Mouse (Mus musculus): ENCODE data around the gene Map3k14. TPM values are rescaled to one million over a fixed set of nuclear protein-coding genes. Genes with fewer than 3 reads are reported as not detected.

Map3k14 gene
- polyA plus RNA-seq, 1 experiment from 2014 or later, result 5.6 TPM

- Histone ChIP-seq H3K36me3 (ENCODE audit: control insufficient read depth, insufficient read depth, low read length) (no peaks in the 10 kb centered on the region), H3K27me3 (ENCODE audit: control insufficient read depth, insufficient read depth, low read length) (peaks cover 31% of the 10 kb centered on the region; the same call in 1 of the 2 replicates), H3K4me1 (ENCODE audit: control insufficient read depth, insufficient read depth, low read length) (0 out of 2 replicates have a peak, but pooled peaks cover 5% of the 10 kb centered on the region), H3K9me3 (ENCODE audit: control insufficient read depth, low read depth, low read length) (no peaks in the 10 kb centered on the region), H3K4me3 (ENCODE audit: low read depth, low read length) (no peak overlapping the region), H3K9ac (replicated peaks; ENCODE audit: low read depth, low read length) (no peak overlapping the region), H3K4me2 (replicated peaks; ENCODE audit: low read depth, low read length) (no peak overlapping the region), H3K27ac (ENCODE audit: low read length) (no peak overlapping the region)
- ATAC-seq (ENCODE audit: insufficient number of reproducible peaks, insufficient read depth, low FRiP score, low read depth), result no peak
- WGBS, result 75% methylated on average over 7 of the region's 7 CpGs
Measured at GRCm38 (mm10) chr11:103173041-103173770, 94.1 kb downstream of the Map3k14 start.

GRCm38 (mm10) chr11:103172392-103173040 lies 94.8 kb downstream of the Map3k14 start:
- no peak overlapping the region for H3K4me3 ChIP-seq (ENCODE audit: low read depth, low read length)
- H3K36me3 ChIP-seq (ENCODE audit: control insufficient read depth, insufficient read depth, low read length), result no peaks in the 10 kb centered on the region
- no peak overlapping the region for H3K27ac ChIP-seq (ENCODE audit: low read length)
- H3K9ac ChIP-seq (replicated peaks; ENCODE audit: low read depth, low read length), result no peak overlapping the region
- peaks cover 31% of the 10 kb centered on the region; the same call in 1 of the 2 replicates for H3K27me3 ChIP-seq (ENCODE audit: control insufficient read depth, insufficient read depth, low read length)
- ATAC-seq (ENCODE audit: insufficient number of reproducible peaks, insufficient read depth, low FRiP score, low read depth), result no peak
- H3K4me1 ChIP-seq (ENCODE audit: control insufficient read depth, insufficient read depth, low read length), result 0 out of 2 replicates have a peak, but pooled peaks cover 5% of the 10 kb centered on the region
- WGBS, result 75% methylated on average over 6 of the region's 6 CpGs
- H3K4me2 ChIP-seq (replicated peaks; ENCODE audit: low read depth, low read length), result no peak overlapping the region
- no peaks in the 10 kb centered on the region for H3K9me3 ChIP-seq (ENCODE audit: control insufficient read depth, low read depth, low read length)

- Histone ChIP-seq H3K36me3 (ENCODE audit: control insufficient read depth, insufficient read depth, low read length) (no peaks in the 10 kb centered on the region), H3K9me3 (ENCODE audit: control insufficient read depth, low read depth, low read length) (no peaks in the 10 kb centered on the region), H3K4me3 (ENCODE audit: low read depth, low read length) (peak overlapping the region; percentile 52; the same call in 1 of the 2 replicates), H3K27me3 (ENCODE audit: control insufficient read depth, insufficient read depth, low read length) (peaks cover 31% of the 10 kb centered on the region; the same call in 1 of the 2 replicates), H3K9ac (replicated peaks; ENCODE audit: low read depth, low read length) (no peak overlapping the region), H3K4me2 (replicated peaks; ENCODE audit: low read depth, low read length) (peak overlapping the region; percentile 96; the same call in 1 of the 2 replicates), H3K27ac (ENCODE audit: low read length) (no peak overlapping the region), H3K4me1 (ENCODE audit: control insufficient read depth, insufficient read depth, low read length) (0 out of 2 replicates have a peak, but pooled peaks cover 5% of the 10 kb centered on the region)
- peak; percentile 18; the same call in 1 of the 2 replicates for ATAC-seq (ENCODE audit: insufficient number of reproducible peaks, insufficient read depth, low FRiP score, low read depth)
- 59% methylated on average over 9 of the region's 9 CpGs for WGBS
Measured at GRCm38 (mm10) chr11:103171703-103172391, 95.4 kb downstream of the Map3k14 start.

- no peak for ATAC-seq (ENCODE audit: insufficient number of reproducible peaks, insufficient read depth, low FRiP score, low read depth)
- Histone ChIP-seq H3K36me3 (ENCODE audit: control insufficient read depth, insufficient read depth, low read length) (no peaks in the 10 kb centered on the region), H3K4me2 (replicated peaks; ENCODE audit: low read depth, low read length) (peak overlapping the region; percentile 96), H3K27me3 (ENCODE audit: control insufficient read depth, insufficient read depth, low read length) (peaks cover 31% of the 10 kb centered on the region; the same call in 1 of the 2 replicates), H3K9ac (replicated peaks; ENCODE audit: low read depth, low read length) (peak overlapping the region; percentile 50), H3K27ac (ENCODE audit: low read length) (no peak overlapping the region), H3K9me3 (ENCODE audit: control insufficient read depth, low read depth, low read length) (no peaks in the 10 kb centered on the region), H3K4me1 (ENCODE audit: control insufficient read depth, insufficient read depth, low read length) (0 out of 2 replicates have a peak, but pooled peaks cover 5% of the 10 kb centered on the region), H3K4me3 (ENCODE audit: low read depth, low read length) (peak overlapping the region; percentile 52)
- 3% methylated on average over 13 of the region's 23 CpGs for WGBS
Measured at GRCm38 (mm10) chr11:103171286-103171620, 96.0 kb downstream of the Map3k14 start.

- Histone ChIP-seq H3K27me3 (ENCODE audit: control insufficient read depth, insufficient read depth, low read length) (peaks cover 31% of the 10 kb centered on the region; the same call in 1 of the 2 replicates), H3K4me2 (replicated peaks; ENCODE audit: low read depth, low read length) (peak within 1 kb of the TSS; percentile 96), H3K4me3 (ENCODE audit: low read depth, low read length) (peak within 1 kb of the TSS; percentile 52), H3K9me3 (ENCODE audit: control insufficient read depth, low read depth, low read length) (no peaks in the 10 kb centered on the region), H3K4me1 (ENCODE audit: control insufficient read depth, insufficient read depth, low read length) (0 out of 2 replicates have a peak, but pooled peaks cover 5% of the 10 kb centered on the region), H3K36me3 (ENCODE audit: control insufficient read depth, insufficient read depth, low read length) (no peaks in the 10 kb centered on the region), H3K9ac (replicated peaks; ENCODE audit: low read depth, low read length) (peak within 1 kb of the TSS; percentile 50), H3K27ac (ENCODE audit: low read length) (no peak within 1 kb of the TSS)
- WGBS, result under 1% methylated on average over 51 of the region's 84 CpGs
- ATAC-seq (ENCODE audit: insufficient number of reproducible peaks, insufficient read depth, low FRiP score, low read depth), result peak; percentile 3; the same call in 1 of the 2 replicates
Measured at GRCm38 (mm10) chr11:103170494-103171285, 96.6 kb downstream of the Map3k14 start, which contains the start of gene Fmnl1. Gene Fmnl1 (plus strand): TSS chr11:103171107.

GRCm38 (mm10) chr11:103170111-103170493 lies 97.2 kb downstream of the Map3k14 start:
- Histone ChIP-seq H3K27ac (ENCODE audit: low read length) (no peak overlapping the region), H3K36me3 (ENCODE audit: control insufficient read depth, insufficient read depth, low read length) (no peaks in the 10 kb centered on the region), H3K9ac (replicated peaks; ENCODE audit: low read depth, low read length) (no peak overlapping the region), H3K9me3 (ENCODE audit: control insufficient read depth, low read depth, low read length) (no peaks in the 10 kb centered on the region), H3K4me3 (ENCODE audit: low read depth, low read length) (peak overlapping the region; percentile 52; the same call in 1 of the 2 replicates), H3K4me2 (replicated peaks; ENCODE audit: low read depth, low read length) (peak overlapping the region; percentile 96; the same call in 1 of the 2 replicates), H3K4me1 (ENCODE audit: control insufficient read depth, insufficient read depth, low read length) (0 out of 2 replicates have a peak, but pooled peaks cover 5% of the 10 kb centered on the region), H3K27me3 (ENCODE audit: control insufficient read depth, insufficient read depth, low read length) (peaks cover 31% of the 10 kb centered on the region; the same call in 1 of the 2 replicates)
- WGBS, result 54% methylated on average over 3 of the region's 3 CpGs
- no peak for ATAC-seq (ENCODE audit: insufficient number of reproducible peaks, insufficient read depth, low FRiP score, low read depth)
